Comparison of ENCODE assay signal across 19 mouse cellular contexts in the genomic region with DNA sequence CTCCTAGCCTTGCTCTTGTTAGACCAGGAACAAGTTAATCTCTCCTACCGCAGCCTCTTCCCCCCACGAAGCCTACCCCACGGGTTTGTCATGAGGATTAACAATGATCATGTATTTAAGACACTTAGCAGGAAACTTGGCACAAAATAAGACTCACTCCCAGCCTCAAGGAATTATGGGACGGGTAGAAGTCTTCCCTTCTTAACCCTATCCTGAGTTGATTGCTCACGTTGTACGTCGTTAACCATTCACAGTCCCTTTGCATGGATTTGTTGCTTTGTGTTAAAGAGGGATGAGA.
DNase-seq lines count a peak whose midpoint lies in the region; ATAC-seq and TF ChIP-seq lines count a peak whose summit lies in the region.
"Had no signal": no experiment of that assay in that cellular context is flagged by ENCODE, and none has a peak within 500 bp of the region (broad histone marks: within the 10 kb centered on the region; RNA-seq: fewer than 3 reads in every experiment).

No protein-coding gene starts in this region.

- H3K9me3 ChIP-seq in kidney, embryonic 15.5 days (replicated peaks): no peaks in the 10 kb centered on the region
- H3K9me3 ChIP-seq in megakaryocyte, embryonic 14.5 days: no peaks in the 10 kb centered on the region
- H3K9me3 ChIP-seq in embryonic facial prominence, embryonic 14.5 days (ENCODE audit: control insufficient read depth, low read length): no peaks in the 10 kb centered on the region
- H3K9me3 ChIP-seq: forebrain, embryonic 10.5 days; heart, embryonic 10.5 days had no signal

- no peak overlapping the region for H3K9ac ChIP-seq in kidney, embryonic 15.5 days
- H3K9ac ChIP-seq in embryonic facial prominence, embryonic 14.5 days (ENCODE audit: low read depth, low read length): no peak overlapping the region
- H3K9ac ChIP-seq: hindbrain, embryonic 14.5 days had no signal

- peaks cover 52% of the 10 kb centered on the region for H3K79me2 ChIP-seq in myocyte (ENCODE audit: control insufficient read depth, insufficient read depth)

- DNase-seq in kidney, adult 11 months: peak; percentile 33
- DNase-seq in embryonic facial prominence, embryonic 14.5 days (ENCODE audit: low spot score): peak; percentile 52
- DNase-seq in heart, adult 11 months: no peak
- DNase-seq: adrenal gland, adult 8-10 months; cerebellum, adult 18-20 months; cerebellum, postnatal 14 days; gastrocnemius, adult 2 months; heart, postnatal 4 days; kidney, adult 8-10 months; liver; lung, postnatal 14 days; midbrain, embryonic 14.5 days had no signal

- H3K4me1 ChIP-seq in kidney, embryonic 15.5 days: peaks cover 34% of the 10 kb centered on the region
- peaks cover 48% of the 10 kb centered on the region for H3K4me1 ChIP-seq in megakaryocyte, embryonic 14.5 days
- peaks cover 6% of the 10 kb centered on the region; the same call in 1 of the 2 replicates for H3K4me1 ChIP-seq in embryonic facial prominence, embryonic 14.5 days (ENCODE audit: control insufficient read depth, insufficient read depth, low read length)

- no peak overlapping the region for H3K27ac ChIP-seq in kidney, embryonic 15.5 days
- peak overlapping the region; percentile 52 for H3K27ac ChIP-seq in embryonic facial prominence, embryonic 14.5 days (replicated peaks; ENCODE audit: low read depth, low read length)
- H3K27ac ChIP-seq: forebrain, embryonic 10.5 days; gastrocnemius, adult 2 months; heart, embryonic 10.5 days; hindbrain, embryonic 14.5 days had no signal

- ATAC-seq in kidney, embryonic 15.5 days (replicated peaks; ENCODE audit: low FRiP score): no peak
- no peak for ATAC-seq in megakaryocyte, adult 5-6 weeks (ENCODE audit: poor library complexity, severe bottlenecking)
- ATAC-seq in embryonic facial prominence, embryonic 14.5 days (ENCODE audit: low read depth): no peak

- H3K27me3 ChIP-seq in kidney, embryonic 15.5 days: peaks cover 4% of the 10 kb centered on the region; the same call in 1 of the 2 replicates
- peaks cover 2% of the 10 kb centered on the region for H3K27me3 ChIP-seq in megakaryocyte, embryonic 14.5 days (replicated peaks)
- no peaks in the 10 kb centered on the region for H3K27me3 ChIP-seq in embryonic facial prominence, embryonic 14.5 days (replicated peaks; ENCODE audit: control insufficient read depth, insufficient read depth, low read length)
- no peaks in the 10 kb centered on the region for H3K27me3 ChIP-seq in myocyte (ENCODE audit: control insufficient read depth, insufficient read depth, insufficient read length)

- H3K36me3 ChIP-seq in kidney, embryonic 15.5 days: no peaks in the 10 kb centered on the region
- H3K36me3 ChIP-seq in megakaryocyte, embryonic 14.5 days (replicated peaks; ENCODE audit: low read length): peaks cover 9% of the 10 kb centered on the region
- H3K36me3 ChIP-seq in embryonic facial prominence, embryonic 14.5 days (ENCODE audit: control insufficient read depth, insufficient read depth, low read length): no peaks in the 10 kb centered on the region
- no peaks in the 10 kb centered on the region for H3K36me3 ChIP-seq in myocyte (ENCODE audit: control insufficient read depth, insufficient read depth)
- H3K36me3 ChIP-seq: forebrain, embryonic 10.5 days; heart, embryonic 10.5 days had no signal

- no peak overlapping the region for H3K4me3 ChIP-seq in kidney, embryonic 15.5 days (replicated peaks)
- peak overlapping the region; percentile 56 for H3K4me3 ChIP-seq in megakaryocyte, embryonic 14.5 days (replicated peaks)
- H3K4me3 ChIP-seq in embryonic facial prominence, embryonic 14.5 days (ENCODE audit: low read depth, low read length): no peak overlapping the region
- H3K4me3 ChIP-seq in myocyte: no peak overlapping the region
- H3K4me3 ChIP-seq: forebrain, embryonic 10.5 days; gastrocnemius, adult 2 months; heart, embryonic 10.5 days had no signal

- H3ac ChIP-seq in myocyte (ENCODE audit: control insufficient read depth, insufficient read length): no peak overlapping the region

- WGBS in kidney, embryonic 15.5 days: 60% methylated on average over 7 of the region's 7 CpGs
- WGBS in embryonic facial prominence, embryonic 14.5 days: 57% methylated on average over 7 of the region's 7 CpGs

- TF ChIP-seq POLR2A in myocyte (IDR thresholded peaks at IDR 0.05; ENCODE audit: insufficient read length, low read depth): no peak

- no peak overlapping the region for H3K4me2 ChIP-seq in kidney, embryonic 15.5 days
- H3K4me2 ChIP-seq in embryonic facial prominence, embryonic 14.5 days (ENCODE audit: low read depth, low read length): peak overlapping the region; percentile 25
- peak overlapping the region; percentile 68 for H3K4me2 ChIP-seq in myocyte (ENCODE audit: low read depth)
- H3K4me2 ChIP-seq: hindbrain, embryonic 14.5 days had no signal

TF ChIP-seq in myocyte, 11 proteins besides CTCF, POLR2A, EP300 and RAD21:
- TF ChIP-seq MYOG (IDR thresholded peaks at IDR 0.05; ENCODE audit: control insufficient read depth in 1 of 3, insufficient read depth in 1 of 3, insufficient read length in 2 of 3, low read depth in 2 of 3) (no peak), POLR2AphosphoS2 (IDR thresholded peaks at IDR 0.05; ENCODE audit: insufficient read length, low read depth) (no peak), CEBPB (IDR thresholded peaks at IDR 0.05; ENCODE audit: insufficient read depth, poor library complexity, severe bottlenecking) (no peak), MYOD1 (IDR thresholded peaks at IDR 0.05; ENCODE audit: control insufficient read depth in 1 of 3, insufficient read length in 2 of 3, low read depth in 2 of 3) (no peak), MAX (IDR thresholded peaks at IDR 0.05; ENCODE audit: low read depth) (no peak), REST (IDR thresholded peaks at IDR 0.05; ENCODE audit: insufficient read depth, insufficient read length) (no peak), TCF3 (IDR thresholded peaks at IDR 0.05; ENCODE audit: insufficient read length, low read depth) (no peak), USF1 (IDR thresholded peaks at IDR 0.05; ENCODE audit: low read depth) (no peak), TCF12 (IDR thresholded peaks at IDR 0.05; ENCODE audit: insufficient read depth, poor library complexity, severe bottlenecking) (no peak), SRF (IDR thresholded peaks at IDR 0.05; ENCODE audit: control insufficient read depth, insufficient read length, low read depth) (no peak), E2F4 (IDR thresholded peaks at IDR 0.05; ENCODE audit: insufficient read depth) (no peak)
